In genomic region chr7:80639981-80640380, GRCm38 (mm10) we compare ENCODE assay signal across 19 mouse cellular contexts. TPM values are rescaled to one million over a fixed set of nuclear protein-coding genes. Genes with fewer than 3 reads are reported as not detected.
A peak's percentile ranks its signal among the peaks of the same experiment; 100 is the strongest.
DNase-seq lines count a peak whose midpoint lies in the region; ATAC-seq and TF ChIP-seq lines count a peak whose summit lies in the region.
"Had no signal": no experiment of that assay in that cellular context is flagged by ENCODE, and none has a peak within 500 bp of the region (broad histone marks: within the 10 kb centered on the region; RNA-seq: fewer than 3 reads in every experiment).

No protein-coding gene starts in this region.

- H3K4me2 ChIP-seq in neural tube, embryonic 13.5 days = no peak overlapping the region
- H3K4me2 ChIP-seq in neural tube, embryonic 15.5 days = no peak overlapping the region
- H3K4me2 ChIP-seq in forebrain, embryonic 13.5 days = no peak overlapping the region
- H3K4me2 ChIP-seq: limb, embryonic 12.5 days; liver, embryonic 15.5 days had no signal

- ATAC-seq in neural tube, embryonic 13.5 days (ENCODE audit: low read depth) = no peak
- ATAC-seq in neural tube, embryonic 15.5 days (ENCODE audit: low FRiP score) = no peak
- ATAC-seq in granulocyte monocyte progenitor cell, adult 5-6 weeks (replicated peaks; ENCODE audit: poor library complexity, severe bottlenecking) = peak; percentile 64
- ATAC-seq in forebrain, embryonic 13.5 days = no peak
- ATAC-seq: forebrain, embryonic 16.5 days; hindbrain, embryonic 16.5 days had no signal

- 76% methylated on average over 3 of the region's 3 CpGs for WGBS in neural tube, embryonic 13.5 days
- WGBS in neural tube, embryonic 15.5 days = 82% methylated on average over 3 of the region's 3 CpGs
- WGBS in cerebellum, adult 2 months = 7% methylated on average over 3 of the region's 3 CpGs
- WGBS in forebrain, embryonic 13.5 days = 91% methylated on average over 3 of the region's 3 CpGs

- H3K27ac ChIP-seq in neural tube, embryonic 13.5 days (replicated peaks) = 0 out of 2 replicates have a peak overlapping the region, but pooled peaks have one; percentile 33
- H3K27ac ChIP-seq in neural tube, embryonic 15.5 days (replicated peaks) = no peak overlapping the region
- H3K27ac ChIP-seq in cerebellum, adult 2 months (ENCODE audit: insufficient read depth, low read length) = peak overlapping the region; percentile 77
- no peak overlapping the region for H3K27ac ChIP-seq in forebrain, embryonic 13.5 days
- H3K27ac ChIP-seq: embryonic facial prominence, embryonic 10.5 days; limb, embryonic 12.5 days; liver, embryonic 15.5 days had no signal

- H3K9ac ChIP-seq in neural tube, embryonic 13.5 days = no peak overlapping the region
- H3K9ac ChIP-seq in neural tube, embryonic 15.5 days (replicated peaks) = no peak overlapping the region
- no peak overlapping the region for H3K9ac ChIP-seq in forebrain, embryonic 13.5 days
- H3K9ac ChIP-seq: limb, embryonic 12.5 days; liver, embryonic 15.5 days had no signal

- intact Hi-C loops in left cerebral cortex, postnatal 4 days (cut with DNase I) = no loop called here

- no peak for TF ChIP-seq POLR2A in cerebellum, adult 2 months (IDR thresholded peaks at IDR 0.05; ENCODE audit: borderline replicate concordance, insufficient read depth, low read length)

- no peaks in the 10 kb centered on the region for H3K27me3 ChIP-seq in neural tube, embryonic 13.5 days
- no peaks in the 10 kb centered on the region for H3K27me3 ChIP-seq in neural tube, embryonic 15.5 days (replicated peaks)
- H3K27me3 ChIP-seq in cerebellum, adult 2 months (ENCODE audit: control insufficient read depth, insufficient read depth, low read length) = no peaks in the 10 kb centered on the region
- no peaks in the 10 kb centered on the region for H3K27me3 ChIP-seq in forebrain, embryonic 13.5 days
- H3K27me3 ChIP-seq: limb, embryonic 12.5 days; liver, embryonic 15.5 days had no signal

- DNase-seq in cerebellum, adult 2 months = peak; percentile 74 to 91
- no peak for DNase-seq in left cerebral cortex, postnatal 4 days
- DNase-seq in adipocyte (ENCODE audit: low spot score) = no peak
- DNase-seq: adrenal gland, postnatal 10 days; gastrocnemius, postnatal 10 days; heart, postnatal 14 days; kidney, adult 9 months; lung, postnatal 36 days had no signal

- TF ChIP-seq CTCF in cerebellum, adult 2 months (IDR thresholded peaks at IDR 0.05; ENCODE audit: borderline replicate concordance, insufficient read depth, low read depth, low read length) = no peak

- H3K4me3 ChIP-seq in neural tube, embryonic 13.5 days = no peak overlapping the region
- H3K4me3 ChIP-seq in neural tube, embryonic 15.5 days (replicated peaks) = no peak overlapping the region
- H3K4me3 ChIP-seq in cerebellum, adult 2 months (replicated peaks; ENCODE audit: insufficient read depth, low read depth, low read length) = no peak overlapping the region
- H3K4me3 ChIP-seq in forebrain, embryonic 13.5 days = no peak overlapping the region
- H3K4me3 ChIP-seq: embryonic facial prominence, embryonic 10.5 days; erythroblast, embryonic 14.5 days; limb, embryonic 12.5 days; liver, embryonic 15.5 days had no signal

- H3K4me1 ChIP-seq in neural tube, embryonic 13.5 days (replicated peaks) = peaks cover 77% of the 10 kb centered on the region
- peaks cover 57% of the 10 kb centered on the region for H3K4me1 ChIP-seq in neural tube, embryonic 15.5 days
- H3K4me1 ChIP-seq in cerebellum, adult 2 months (ENCODE audit: control insufficient read depth, insufficient read depth, low read length) = peaks cover 78% of the 10 kb centered on the region
- peaks cover 20% of the 10 kb centered on the region for H3K4me1 ChIP-seq in forebrain, embryonic 13.5 days

- H3K36me3 ChIP-seq in neural tube, embryonic 13.5 days = no peaks in the 10 kb centered on the region
- no peaks in the 10 kb centered on the region for H3K36me3 ChIP-seq in neural tube, embryonic 15.5 days
- H3K36me3 ChIP-seq in forebrain, embryonic 13.5 days (ENCODE audit: poor library complexity, severe bottlenecking) = no peaks in the 10 kb centered on the region
- H3K36me3 ChIP-seq: embryonic facial prominence, embryonic 10.5 days; limb, embryonic 12.5 days; liver, embryonic 15.5 days had no signal

- H3K9me3 ChIP-seq in neural tube, embryonic 13.5 days = no peaks in the 10 kb centered on the region
- no peaks in the 10 kb centered on the region for H3K9me3 ChIP-seq in neural tube, embryonic 15.5 days (replicated peaks)
- H3K9me3 ChIP-seq in forebrain, embryonic 13.5 days (replicated peaks) = no peaks in the 10 kb centered on the region
- H3K9me3 ChIP-seq: embryonic facial prominence, embryonic 10.5 days; G1E; limb, embryonic 12.5 days; liver, embryonic 15.5 days had no signal

RNA-seq across cellular contexts. Expression of gene Crtc3, which starts 48.7 kb away (rescaled TPM):
- 17.3 and 18.6 TPM in 2 replicates for polyA plus RNA-seq in neural tube, embryonic 13.5 days (2015; fragmentation: Nextera tagmentation; extraction: Ambion mirVana)
- 18.4 and 20.7 TPM in 2 replicates for polyA plus RNA-seq in neural tube, embryonic 15.5 days (2015; fragmentation: Nextera tagmentation; extraction: Ambion mirVana)
- polyA plus RNA-seq in cerebellum, adult 2 months (2012; rRNA removed) = 21.7 and 24.8 TPM in 2 replicates
- total RNA-seq in granulocyte monocyte progenitor cell, adult 5-6 weeks (2014; fragmentation: Nextera tagmentation) = 21.7 and 33.0 TPM in 2 replicates
- total RNA-seq in granulocyte monocyte progenitor cell, adult 5-6 weeks (2017) = 6.2 and 6.8 TPM in 2 replicates
- 10 to 100 TPM; 28.5 to 32.1 TPM for total RNA-seq in left cerebral cortex, postnatal 4 days (2021)
- 10.3 and 11.5 TPM in 2 replicates for polyA plus RNA-seq in forebrain, embryonic 13.5 days (2015; fragmentation: Nextera tagmentation; extraction: Ambion mirVana)

Comparison
In these comparisons a context has a peak if more than half of its experiments do, and no peak if none do; other contexts are left out.
1. H3K27ac ChIP-seq: peak in neural tube, embryonic 13.5 days (single experiment) and cerebellum, adult 2 months (single experiment); none in neural tube, embryonic 15.5 days (single experiment) and forebrain, embryonic 13.5 days (single experiment).
2. DNase-seq: peak in cerebellum, adult 2 months (2 of 2); none in left cerebral cortex, postnatal 4 days (single experiment) and adipocyte (single experiment).